Mouse (Mus musculus) granulocyte monocyte progenitor cell, adult 5-6 weeks (primary cell): ENCODE results near the gene Fnbp1l. TPM values are rescaled to one million over a fixed set of nuclear protein-coding genes. Genes with fewer than 3 reads are reported as not detected.

Experiments used
- ATAC-seq: replicated peaks from 2 replicates; pipeline ENCODE4 v1.8.0; 2016; ENCODE audit warnings: mild to moderate bottlenecking, moderate TSS enrichment, inconsistent platforms; ENCODE audit not compliant: poor library complexity, severe bottlenecking
- total RNA-seq, 2 experiments: library from RNA; stranded (forward) in 1 of 2; stranded (reverse) in 1 of 2; fragments of 200-712, 200-1000 nt in 1 of 2; fragments of >200 nt in 1 of 2; fragmentation: Nextera tagmentation in 1 of 2; gene quantifications; 2 replicates each; pipeline ENCODE4 v1.2.3; 2014 to 2017

Gene Fnbp1l
- total RNA-seq, 2 experiments from 2014 or later: 11.1 to 13.3 TPM

- no peak for ATAC-seq
Measured at GRCm38 (mm10) chr3:122500929-122501328, 118.6 kb downstream of the Fnbp1l start.

GRCm38 (mm10) chr3:122499647-122500046 lies 119.9 kb downstream of the Fnbp1l start:
- ATAC-seq: no peak

- ATAC-seq: no peak
Measured at GRCm38 (mm10) chr3:122498528-122498927, 121.0 kb downstream of the Fnbp1l start.

GRCm38 (mm10) chr3:122497871-122498270 lies 121.6 kb downstream of the Fnbp1l start:
- peak; percentile 22 for ATAC-seq

GRCm38 (mm10) chr3:122494764-122495163 lies 124.8 kb downstream of the Fnbp1l start:
- ATAC-seq: no peak

- no peak for ATAC-seq
Measured at GRCm38 (mm10) chr3:122492872-122493615, 126.5 kb downstream of the Fnbp1l start.

- ATAC-seq: no peak
Measured at GRCm38 (mm10) chr3:122492006-122492405, 127.5 kb downstream of the Fnbp1l start.

GRCm38 (mm10) chr3:122490574-122490973 lies 128.9 kb downstream of the Fnbp1l start:
- ATAC-seq: no peak

Other genes with a start within 250 kb of the Fnbp1l start
- gene Pde5a, start 109.2 kb upstream of the Fnbp1l start, total RNA-seq (2014; fragmentation: Nextera tagmentation): 0.95 and 1.4 TPM in 2 replicates
- gene Pde5a, start 109.2 kb upstream of the Fnbp1l start, total RNA-seq (2017): 1.2 and 1.3 TPM in 2 replicates